Mouse (Mus musculus) embryonic facial prominence, embryonic 14.5 days (tissue): ENCODE measurements around the gene Usp24. TPM values are rescaled to one million over a fixed set of nuclear protein-coding genes. Genes with fewer than 3 reads are reported as not detected.

ENCODE experiments used
- ATAC-seq: fragments of 200-750 bp; cut with Nextera tagmentation; 2 replicates; pipeline ENCODE4 v1.8.0; 2017; ENCODE audit warnings: low read depth, moderate number of reproducible peaks, moderate TSS enrichment
- DNase-seq: peaks from one replicate; pipeline ENCODE4 v3.0.0-alpha.2; 2015; ENCODE audit warnings: low spot score
- H3K27ac ChIP-seq: fragments of 300-500 bp; sonication (generic); replicated peaks from 2 replicates; pipeline ENCODE4 v1.5.1; 2014; ENCODE audit warnings: low read depth, mild to moderate bottlenecking, low read length, moderate library complexity
- H3K27me3 ChIP-seq: fragments of 300-500 bp; sonication (generic); replicated peaks from 2 replicates; pipeline ENCODE4 v1.6.1; 2014; ENCODE audit warnings: low read length; ENCODE audit not compliant: control insufficient read depth, insufficient read depth
- H3K36me3 ChIP-seq: fragments of 300-500 bp; sonication (generic); 2 replicates; pipeline ENCODE4 v1.6.1; 2014; ENCODE audit warnings: low read length, mixed read lengths; ENCODE audit not compliant: control insufficient read depth, insufficient read depth
- H3K4me1 ChIP-seq: fragments of 300-500 bp; sonication (generic); 2 replicates; pipeline ENCODE4 v1.6.1; 2014; ENCODE audit warnings: antibody characterized with exemption, low read length; ENCODE audit not compliant: control insufficient read depth, insufficient read depth
- H3K4me2 ChIP-seq: fragments of 300-500 bp; sonication (generic); 2 replicates; pipeline ENCODE4 v1.6.1; 2014; ENCODE audit warnings: low read depth, mild to moderate bottlenecking, low read length, moderate library complexity, mixed read lengths
- H3K4me3 ChIP-seq: fragments of 300-500 bp; sonication (generic); 2 replicates; pipeline ENCODE4 v1.5.1; 2014; ENCODE audit warnings: low read depth, mild to moderate bottlenecking, low read length
- H3K9ac ChIP-seq: fragments of 300-500 bp; sonication (generic); 2 replicates; pipeline ENCODE4 v1.6.1; 2014; ENCODE audit warnings: low read depth, mild to moderate bottlenecking, low read length, moderate library complexity, mixed read lengths
- H3K9me3 ChIP-seq: fragments of 300-500 bp; sonication (generic); 2 replicates; pipeline ENCODE4 v1.6.1; 2016; ENCODE audit warnings: low read length; ENCODE audit not compliant: control insufficient read depth
- WGBS: fragments of 180-500 bp; shearing (Covaris S2); extraction: QIAGEN DNeasy Blood & Tissue Kit; methylation state at CpG from one replicate; pipeline ENCODE4 v1.1.7; 2014; 5-methylcytosine and 5-hydroxymethylcytosine counted together
- polyA plus RNA-seq: library from polyadenylated mRNA; unstranded; fragments of >200 nt; fragmentation: Nextera tagmentation; extraction: Ambion mirVana; gene quantifications from 2 replicates; pipeline ENCODE4 v1.2.1, GENCODE M21; 2014

Gene Usp24
- polyA plus RNA-seq, 1 experiment from 2014 or later: 10.7 TPM

- Histone ChIP-seq H3K4me2 (no peak overlapping the region), H3K27me3 (no peaks in the 10 kb centered on the region), H3K36me3 (no peaks in the 10 kb centered on the region), H3K27ac (no peak overlapping the region), H3K9ac (no peak overlapping the region), H3K4me1 (no peaks in the 10 kb centered on the region), H3K9me3 (no peaks in the 10 kb centered on the region), H3K4me3 (no peak overlapping the region)
- 80% methylated on average over 8 of the region's 8 CpGs for WGBS
- ATAC-seq (no peak), DNase-seq (no peak)
Measured at GRCm38 (mm10) chr4:106449306-106449705, 133.3 kb downstream of the Usp24 start.

GRCm38 (mm10) chr4:106452401-106452800 is 136.4 kb downstream of the Usp24 start:
- DNase-seq: no peak

DNA sequence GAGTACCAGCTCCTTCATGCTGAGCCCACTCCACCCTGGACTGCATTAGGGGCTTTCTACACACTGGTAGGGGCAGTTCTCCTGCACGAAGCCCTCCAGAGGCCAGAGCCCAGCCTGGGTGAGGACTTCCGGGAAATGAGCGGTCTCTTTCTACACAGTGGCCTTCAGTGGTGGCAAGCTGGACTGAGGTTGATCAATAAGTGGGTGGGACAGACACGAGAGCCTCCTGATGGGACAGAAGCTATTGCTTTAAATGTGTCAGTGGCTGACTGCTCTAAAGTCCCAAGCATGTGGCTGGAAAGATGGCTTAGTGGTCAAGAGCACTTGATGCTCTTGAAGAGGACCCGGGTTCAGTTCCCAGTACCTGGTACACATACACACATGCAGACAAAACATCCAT is 137.1 kb downstream of the Usp24 start:
- ATAC-seq (no peak), DNase-seq (no peak)

More at GRCm38 (mm10) chr4:106452401-106452800, 136.4 kb downstream of the Usp24 start:
- no peak overlapping the region for H3K4me2 ChIP-seq
- ATAC-seq: no peak
- H3K9me3 ChIP-seq: no peaks in the 10 kb centered on the region
- no peak overlapping the region for H3K9ac ChIP-seq
- H3K36me3 ChIP-seq: no peaks in the 10 kb centered on the region
- H3K4me3 ChIP-seq: no peak overlapping the region
- WGBS: 67% methylated on average over 7 of the region's 7 CpGs
- no peaks in the 10 kb centered on the region for H3K4me1 ChIP-seq
- H3K27ac ChIP-seq: no peak overlapping the region
- no peaks in the 10 kb centered on the region for H3K27me3 ChIP-seq

DNA sequence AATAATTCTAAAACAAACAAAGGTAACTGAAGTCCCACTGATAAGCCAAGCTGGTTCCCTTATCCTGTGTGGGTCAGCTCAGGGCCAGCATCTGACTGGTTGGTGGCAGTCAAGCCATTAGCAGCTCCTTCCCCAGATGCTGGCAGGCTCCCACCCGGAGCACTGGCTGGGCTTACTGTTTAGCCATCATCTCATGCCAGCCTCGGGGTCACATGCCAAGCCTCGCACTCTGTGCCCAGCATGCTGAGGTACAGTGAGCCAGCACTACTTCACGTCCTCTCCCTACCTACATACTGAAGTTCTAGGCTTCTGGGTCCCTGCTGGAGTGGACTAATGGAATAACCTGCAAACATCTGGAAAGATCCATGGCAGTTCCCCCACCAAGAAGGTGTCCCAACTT is 137.5 kb downstream of the Usp24 start:
- ATAC-seq (no peak), DNase-seq (no peak)
- no peaks in the 10 kb centered on the region for H3K4me1 ChIP-seq
- no peak overlapping the region for H3K9ac ChIP-seq
- no peaks in the 10 kb centered on the region for H3K9me3 ChIP-seq
- H3K36me3 ChIP-seq: no peaks in the 10 kb centered on the region
- 84% methylated on average over 4 of the region's 4 CpGs for WGBS
- no peaks in the 10 kb centered on the region for H3K27me3 ChIP-seq
- H3K4me2 ChIP-seq: no peak overlapping the region
- H3K4me3 ChIP-seq: no peak overlapping the region
- H3K27ac ChIP-seq: no peak overlapping the region

More for the DNA sequence above, 137.1 kb downstream of the Usp24 start:
- no peak overlapping the region for H3K9ac ChIP-seq
- H3K27me3 ChIP-seq: no peaks in the 10 kb centered on the region
- H3K9me3 ChIP-seq: no peaks in the 10 kb centered on the region
- H3K36me3 ChIP-seq: no peaks in the 10 kb centered on the region
- H3K4me1 ChIP-seq: no peaks in the 10 kb centered on the region
- H3K4me2 ChIP-seq: no peak overlapping the region
- WGBS: 89% methylated on average over 5 of the region's 5 CpGs
- no peak overlapping the region for H3K27ac ChIP-seq
- no peak overlapping the region for H3K4me3 ChIP-seq

- no peak for DNase-seq
- no peaks in the 10 kb centered on the region for H3K4me1 ChIP-seq
- H3K4me3 ChIP-seq: no peak overlapping the region
- H3K9me3 ChIP-seq: no peaks in the 10 kb centered on the region
- no peak overlapping the region for H3K27ac ChIP-seq
- no peak overlapping the region for H3K4me2 ChIP-seq
- H3K36me3 ChIP-seq: no peaks in the 10 kb centered on the region
- no peak overlapping the region for H3K9ac ChIP-seq
- no peak for ATAC-seq
- no peaks in the 10 kb centered on the region for H3K27me3 ChIP-seq
- 84% methylated on average over 7 of the region's 7 CpGs for WGBS
Measured at GRCm38 (mm10) chr4:106454541-106454940, 138.5 kb downstream of the Usp24 start.

GRCm38 (mm10) chr4:106462016-106462415 is 146.0 kb downstream of the Usp24 start:
- H3K36me3 ChIP-seq: no peaks in the 10 kb centered on the region
- H3K4me2 ChIP-seq: no peak overlapping the region
- H3K9ac ChIP-seq: no peak overlapping the region
- peaks cover 11% of the 10 kb centered on the region; the same call in 1 of the 2 replicates for H3K4me1 ChIP-seq
- ATAC-seq (no peak), DNase-seq (no peak)
- no peak overlapping the region for H3K4me3 ChIP-seq
- H3K9me3 ChIP-seq: no peaks in the 10 kb centered on the region
- H3K27me3 ChIP-seq: peaks cover 40% of the 10 kb centered on the region
- WGBS: 66% methylated on average over 9 of the region's 9 CpGs
- H3K27ac ChIP-seq: no peak overlapping the region

DNA sequence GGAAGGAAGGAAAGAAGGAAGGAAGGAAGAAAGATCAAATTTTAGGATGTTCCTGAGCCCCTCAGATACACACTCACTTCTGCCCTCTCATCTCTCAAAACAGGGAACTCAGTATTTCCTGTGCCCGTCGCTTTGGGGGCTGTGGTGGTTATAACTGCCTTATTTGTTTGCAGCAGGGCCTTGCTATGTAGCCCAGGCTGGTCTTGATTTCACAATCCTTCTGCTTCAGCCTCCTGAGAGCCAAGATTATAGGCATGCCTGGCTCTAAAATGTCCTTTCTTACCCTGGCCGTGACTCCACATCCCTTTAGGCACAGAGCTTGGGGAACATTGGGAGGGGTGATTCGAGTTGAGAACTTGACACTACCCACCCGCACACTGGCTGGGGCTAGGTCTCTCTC is 146.5 kb downstream of the Usp24 start:
- Histone ChIP-seq H3K4me1 (peaks cover 11% of the 10 kb centered on the region; the same call in 1 of the 2 replicates), H3K4me2 (no peak overlapping the region), H3K27me3 (peaks cover 40% of the 10 kb centered on the region), H3K9ac (no peak overlapping the region), H3K36me3 (no peaks in the 10 kb centered on the region), H3K4me3 (no peak overlapping the region), H3K27ac (no peak overlapping the region), H3K9me3 (no peaks in the 10 kb centered on the region)
- 63% methylated on average over 5 of the region's 5 CpGs for whole genome bisulfite sequencing
- ATAC-seq (no peak), DNase-seq (no peak)

DNA sequence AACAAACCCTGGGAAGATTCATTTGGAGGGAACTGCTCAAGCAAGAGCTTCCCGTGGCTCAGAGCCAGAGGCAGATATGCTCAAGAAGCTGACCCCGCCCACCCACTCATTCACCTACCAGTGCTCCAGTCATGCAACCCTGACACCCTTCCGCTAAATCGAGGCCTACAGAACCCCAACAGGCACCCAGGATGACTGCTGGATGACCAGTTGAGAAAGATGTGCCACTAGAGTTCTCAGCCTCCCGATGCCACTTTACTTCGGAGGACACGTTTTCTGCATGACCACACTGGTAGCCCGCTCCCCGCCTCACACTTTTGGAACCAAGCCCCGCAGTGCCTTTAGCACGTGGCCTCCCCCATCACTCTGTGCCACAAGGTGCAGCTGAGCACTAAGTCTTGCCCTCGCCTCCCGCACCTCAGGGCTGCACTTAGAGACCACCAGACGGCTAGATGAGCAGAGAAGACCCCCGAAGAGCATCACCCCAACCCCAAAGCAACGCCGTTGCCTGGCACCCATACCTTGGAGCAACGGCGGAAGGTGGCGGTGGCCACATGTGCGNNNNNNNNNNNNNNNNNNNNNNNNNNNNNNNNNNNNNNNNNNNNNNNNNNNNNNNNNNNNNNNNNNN is 147.3 kb downstream of the Usp24 start:
- DNase-seq: peak; percentile 41
- no peaks in the 10 kb centered on the region for H3K9me3 ChIP-seq
- peaks cover 11% of the 10 kb centered on the region; the same call in 1 of the 2 replicates for H3K4me1 ChIP-seq
- H3K9ac ChIP-seq: peak overlapping the region; percentile 61
- H3K36me3 ChIP-seq: no peaks in the 10 kb centered on the region
- peaks cover 40% of the 10 kb centered on the region for H3K27me3 ChIP-seq
- WGBS: 28% methylated on average over 21 of the region's 21 CpGs
- no peak for ATAC-seq
- H3K27ac ChIP-seq: no peak overlapping the region
- H3K4me2 ChIP-seq: peak overlapping the region; percentile 86
- H3K4me3 ChIP-seq: peak overlapping the region; percentile 44
